Mouse (Mus musculus): ENCODE results near the gene Lifr.
A peak's percentile ranks its signal among the peaks of the same experiment; 100 is the strongest.

The Lifr gene

DNA sequence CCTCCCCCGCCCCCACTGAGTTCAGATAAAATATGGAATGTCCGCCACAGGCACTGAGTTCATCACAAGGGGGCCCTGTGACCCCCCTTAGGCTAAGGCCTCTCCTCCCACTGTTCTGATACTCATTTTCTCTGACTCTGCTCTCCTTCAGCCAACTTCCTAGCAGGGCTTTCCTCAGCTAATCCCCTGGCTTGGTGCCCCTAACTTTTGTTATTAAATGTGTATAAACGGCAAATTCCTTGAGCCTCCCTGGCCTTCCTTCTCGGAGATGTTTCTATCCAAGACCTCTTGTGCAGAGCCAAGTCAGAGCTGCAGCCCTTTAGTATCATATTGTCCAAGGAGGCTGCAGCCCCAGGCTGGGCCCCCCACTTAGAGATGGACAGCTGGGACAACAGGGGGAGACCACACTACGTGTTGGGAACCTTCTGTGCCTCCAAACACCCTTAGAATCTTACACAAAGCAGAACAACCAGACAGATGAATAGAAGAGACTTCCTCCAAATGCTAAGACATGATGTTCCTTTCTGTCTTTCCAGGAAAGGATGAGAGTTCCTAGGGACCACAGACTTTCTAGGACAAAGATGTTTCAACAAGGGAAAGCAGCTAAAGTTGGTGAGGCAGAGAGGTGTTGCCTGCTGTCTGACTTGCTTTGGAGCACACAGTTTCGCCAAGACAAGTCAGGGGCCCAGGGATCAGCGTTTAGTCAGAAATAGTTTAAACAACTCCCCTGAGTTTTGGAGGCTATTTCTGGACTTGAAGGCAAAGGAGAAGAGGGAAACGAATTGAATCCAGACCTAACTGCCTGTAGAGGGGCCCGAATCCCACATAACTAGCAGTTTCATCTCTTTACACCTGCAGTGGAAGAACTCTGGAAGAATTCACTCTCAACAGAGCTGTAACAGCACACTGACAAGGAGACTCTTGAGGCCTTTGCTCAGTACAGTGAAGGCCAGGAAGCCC is 111.3 kb downstream of the Lifr start:
- no peak for DNase-seq (ENCODE audit: extremely low read depth, low read depth)

- no peak for DNase-seq (ENCODE audit: extremely low read depth, low read depth)
These were observed 112.6 kb downstream of the Lifr start for GRCm38 (mm10) chr15:7202981-7203380.

DNA sequence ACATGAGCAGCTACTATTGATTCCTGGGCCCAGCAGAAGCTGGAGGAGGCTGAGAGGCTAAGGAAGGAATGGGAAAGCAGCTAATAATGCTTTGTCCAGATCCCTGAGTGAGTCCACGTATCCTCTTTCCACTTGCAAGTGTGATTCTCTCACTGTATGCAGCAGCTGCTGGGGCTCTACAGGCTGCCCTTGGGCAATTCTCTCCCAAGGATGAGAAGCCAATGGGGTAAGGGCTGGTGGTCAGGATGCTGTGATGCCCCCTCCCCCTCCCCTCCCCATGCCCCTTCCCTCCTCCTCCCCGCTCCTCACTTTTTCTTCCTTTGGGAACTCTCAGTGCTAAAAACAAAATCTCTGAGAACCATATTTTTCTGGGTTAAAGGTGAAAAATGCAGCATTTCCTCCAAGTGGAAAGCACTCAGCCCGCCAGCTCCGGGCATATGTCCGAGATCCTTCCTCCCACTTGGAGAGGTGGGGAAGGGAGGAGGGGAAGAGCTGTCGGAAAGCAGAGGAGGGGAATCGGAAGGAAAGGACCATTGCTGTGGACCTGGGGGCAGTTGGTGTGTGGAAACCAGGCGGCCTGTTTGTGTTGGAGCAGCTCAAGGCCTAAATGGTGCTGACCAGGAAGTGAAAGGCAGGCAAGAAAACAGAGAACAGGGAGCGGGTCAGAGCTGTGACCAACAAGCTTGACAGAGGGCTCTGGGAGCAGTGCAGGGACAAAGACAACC is 113.4 kb downstream of the Lifr start:
- DNase-seq (ENCODE audit: extremely low read depth, low read depth), result no peak

GRCm38 (mm10) chr15:7204917-7205316 is 114.5 kb downstream of the Lifr start:
- no peak for DNase-seq (ENCODE audit: extremely low read depth, low read depth)

DNA sequence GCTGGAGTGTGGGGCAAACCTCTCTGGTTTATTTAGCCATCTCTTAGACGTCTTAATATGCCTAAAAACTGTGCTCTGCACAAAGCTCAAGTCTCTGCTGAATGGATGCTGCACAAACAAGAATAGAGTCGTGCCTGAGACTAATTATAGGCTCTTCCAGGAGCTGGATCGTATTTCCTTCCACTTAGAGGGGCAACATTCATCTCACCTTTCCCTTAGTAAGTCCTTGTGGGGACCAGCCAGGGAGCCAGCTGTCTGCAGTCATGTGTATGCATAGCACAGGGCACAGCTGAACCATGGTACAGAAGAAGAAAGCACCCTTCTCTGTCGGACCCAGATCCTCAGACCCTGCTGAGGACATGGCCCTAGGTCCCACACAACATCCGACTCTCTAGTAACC is 115.7 kb downstream of the Lifr start:
- DNase-seq (ENCODE audit: extremely low read depth, low read depth), result no peak

GRCm38 (mm10) chr15:7207292-7207691 is 116.9 kb downstream of the Lifr start:
- no peak for DNase-seq (ENCODE audit: extremely low read depth, low read depth)

GRCm38 (mm10) chr15:7208180-7208579 is 117.8 kb downstream of the Lifr start:
- no peak for DNase-seq (ENCODE audit: extremely low read depth, low read depth)

DNA sequence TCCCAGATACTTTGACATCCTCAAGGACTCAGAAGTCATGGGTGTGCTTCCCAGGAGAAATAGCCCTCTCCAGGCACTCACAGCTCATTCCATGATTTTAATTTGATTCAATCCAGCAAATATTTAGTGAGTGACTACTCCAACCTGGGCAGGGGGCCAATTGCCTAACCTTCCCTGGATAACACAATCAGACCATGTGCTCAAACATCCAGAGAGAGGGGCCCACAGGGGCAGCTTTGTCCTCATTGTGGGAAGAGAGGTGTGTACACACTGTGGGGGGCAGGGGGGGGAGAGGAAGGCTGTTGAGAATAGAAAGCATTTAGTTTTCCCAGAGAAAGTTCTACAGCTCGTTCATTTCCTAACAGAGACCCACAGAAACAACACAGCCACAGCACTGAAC is 123.3 kb downstream of the Lifr start:
- DNase-seq (ENCODE audit: extremely low read depth, low read depth), result no peak

- DNase-seq (ENCODE audit: extremely low read depth, low read depth), result no peak
These were observed 125.4 kb downstream of the Lifr start for GRCm38 (mm10) chr15:7215845-7216244.

- peak; percentile 89 for DNase-seq (ENCODE audit: extremely low read depth, low read depth)
These were observed 126.3 kb downstream of the Lifr start for GRCm38 (mm10) chr15:7216581-7217272.

- DNase-seq (ENCODE audit: extremely low read depth, low read depth), result no peak
These were observed 126.8 kb downstream of the Lifr start for GRCm38 (mm10) chr15:7217273-7217598.

DNA sequence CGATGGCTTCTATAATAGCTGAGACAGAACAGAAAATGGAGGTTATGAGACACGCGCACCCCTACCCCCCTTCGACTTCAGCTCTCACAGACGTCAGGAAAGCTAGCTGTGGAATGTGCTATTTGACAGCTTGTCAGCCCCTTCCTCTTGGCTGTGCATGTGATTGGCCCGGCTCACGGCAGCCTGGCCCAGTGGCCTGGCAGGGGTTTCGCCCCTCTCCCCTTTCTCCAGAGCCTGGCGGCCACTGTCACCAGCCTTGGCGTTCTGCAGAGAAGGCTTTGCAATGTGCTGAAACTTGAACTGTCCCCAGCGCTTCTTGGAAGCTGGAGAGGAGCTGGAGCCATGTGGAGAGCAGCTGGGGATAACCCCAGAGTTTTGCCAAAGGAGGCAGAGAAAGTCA is 132.4 kb downstream of the Lifr start:
- DNase-seq (ENCODE audit: extremely low read depth, low read depth), result no peak

- DNase-seq (ENCODE audit: extremely low read depth, low read depth), result no peak
These were observed 133.8 kb downstream of the Lifr start for GRCm38 (mm10) chr15:7224151-7224775.

DNA sequence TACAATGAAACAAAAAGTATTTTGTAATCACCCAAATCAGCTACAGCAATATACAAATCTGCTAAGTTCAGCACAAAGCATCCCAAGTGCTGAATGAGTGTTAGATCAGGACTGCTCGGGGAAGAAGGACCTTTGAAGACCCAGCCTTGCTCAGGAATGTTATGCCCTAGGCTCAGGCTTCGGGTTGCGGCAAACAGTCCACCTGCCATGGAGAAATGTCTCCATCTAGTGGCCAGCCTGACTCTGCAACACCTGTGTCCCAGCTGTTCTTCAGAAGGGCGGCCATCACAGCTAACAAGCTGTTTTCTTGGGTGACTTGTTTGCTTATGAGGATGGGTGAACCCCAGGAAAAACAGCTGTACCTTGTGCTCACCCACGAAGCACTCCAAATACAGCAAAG is 135.8 kb downstream of the Lifr start:
- DNase-seq (ENCODE audit: extremely low read depth, low read depth), result peak; percentile 36

DNA sequence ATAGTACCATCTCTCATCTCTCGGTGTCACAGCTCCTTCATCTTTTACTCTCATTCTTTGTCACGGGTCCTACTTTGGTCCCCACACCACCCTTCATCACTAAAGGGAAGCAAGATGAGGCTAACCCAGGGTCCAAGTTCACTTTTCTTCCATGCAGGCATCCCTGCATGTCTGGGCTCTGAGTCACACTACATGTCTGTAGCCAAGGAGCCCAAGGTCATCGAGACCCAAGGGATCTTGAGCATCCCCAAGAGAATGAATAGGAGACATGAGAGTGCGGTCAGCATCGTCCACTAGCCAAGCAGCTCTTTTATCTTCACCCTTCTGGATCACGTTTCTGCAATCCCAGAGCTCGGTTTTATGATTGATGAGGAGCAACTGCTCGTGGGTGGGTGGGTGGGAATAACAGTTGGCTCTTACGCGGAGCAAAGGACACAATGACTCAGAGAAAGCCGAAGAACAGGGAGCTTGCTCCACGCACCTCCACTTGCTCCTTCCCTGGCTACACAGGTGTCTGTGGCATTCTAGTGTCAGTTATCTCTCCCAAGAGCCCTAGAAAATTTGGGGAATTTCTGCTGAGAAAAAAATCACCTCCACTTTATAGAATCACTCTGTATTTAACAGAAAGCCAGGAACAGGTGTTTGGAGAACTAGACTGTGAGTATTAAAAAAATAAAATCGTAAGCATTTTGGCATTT is 143.1 kb downstream of the Lifr start:
- no peak for DNase-seq (ENCODE audit: extremely low read depth, low read depth)

DNA sequence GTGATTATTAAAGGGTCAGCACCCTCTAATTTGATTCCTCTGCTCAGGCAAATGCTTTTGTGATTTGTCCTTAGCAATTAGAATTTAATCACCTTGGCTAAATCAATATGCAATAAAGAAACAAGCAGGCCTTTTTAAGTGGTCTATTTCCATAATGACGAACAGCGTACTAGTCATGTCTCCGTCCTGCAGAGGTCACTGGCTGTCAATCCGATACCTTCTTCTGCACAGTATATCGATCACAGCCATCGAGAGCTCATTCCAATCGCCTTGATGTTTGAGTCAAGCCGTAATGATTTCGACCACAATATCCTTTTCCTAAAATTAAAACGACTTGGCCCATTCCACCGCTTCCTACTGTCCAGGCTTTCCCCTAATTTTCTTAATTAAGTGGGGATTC is 149.5 kb downstream of the Lifr start:
- DNase-seq (ENCODE audit: extremely low read depth, low read depth), result no peak

DNA sequence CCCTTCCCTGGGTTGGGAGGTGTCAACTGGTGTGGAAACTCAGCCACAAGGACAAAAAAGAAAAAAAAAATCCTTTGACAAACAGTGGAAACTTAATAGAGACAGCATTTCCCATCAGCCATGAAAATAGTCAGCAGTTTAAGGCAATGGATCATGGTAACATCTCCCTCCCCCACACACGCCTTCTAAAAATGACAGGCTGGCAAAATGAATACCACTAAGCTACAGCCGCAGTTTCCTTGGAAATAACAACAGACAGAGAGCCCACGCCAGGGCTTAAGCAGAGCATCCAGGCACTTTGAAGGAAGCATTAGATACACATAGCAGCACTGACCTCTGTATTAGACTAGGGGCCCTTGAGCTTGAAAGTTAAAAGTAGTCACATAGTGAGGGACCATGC is 150.5 kb downstream of the Lifr start:
- no peak for DNase-seq (ENCODE audit: extremely low read depth, low read depth)

DNA sequence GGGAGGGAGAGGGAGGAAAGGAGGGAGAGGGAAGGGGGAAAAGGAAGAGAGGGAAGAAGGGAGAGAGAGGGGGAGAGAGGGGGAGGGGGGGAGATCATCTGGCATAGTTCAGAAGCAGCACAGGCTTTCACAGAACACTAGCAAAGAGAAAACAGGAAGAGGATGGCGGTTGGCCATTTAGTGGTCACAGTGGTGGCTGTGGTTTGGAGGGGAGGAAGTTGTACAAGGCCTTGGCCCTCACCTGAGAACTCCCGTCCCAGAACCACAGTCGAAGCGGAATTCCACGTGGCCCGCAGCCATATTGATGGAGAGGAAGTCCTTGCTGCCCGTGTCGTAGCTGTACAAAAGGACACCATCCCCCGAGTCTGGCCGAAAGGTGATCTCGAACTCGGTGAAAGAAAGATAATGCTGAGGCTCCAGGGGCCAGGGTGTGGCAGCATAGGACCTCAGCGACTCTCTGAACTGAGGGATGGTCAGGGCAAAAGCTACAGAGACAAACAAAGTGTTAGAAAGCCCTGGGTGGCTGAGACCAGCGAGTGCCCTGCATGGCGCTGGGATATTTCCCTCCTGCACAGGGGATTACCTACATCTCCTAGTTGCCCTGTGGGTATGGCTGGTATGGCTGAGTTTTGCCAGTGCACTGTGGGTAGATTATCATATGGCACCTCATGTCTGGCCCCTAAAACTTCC is 151.9 kb downstream of the Lifr start:
- DNase-seq (ENCODE audit: extremely low read depth, low read depth), result no peak
